Mouse (Mus musculus) Patski (cell line): ENCODE measurements around the gene Adam15. TPM values are rescaled to one million over a fixed set of nuclear protein-coding genes. Genes with fewer than 3 reads are reported as not detected.
A peak's percentile ranks its signal among the peaks of the same experiment; 100 is the strongest.

Experiments used
- ATAC-seq: fragments of 100-300 bp; one replicate; pipeline ENCODE4 v1.8.0; 2021
- CTCF ChIA-PET: fragments of 350-600 bp; sonication (Branson Sonifier 250); formaldehyde crosslinking; loops from one replicate; lab custom pipeline; 2022; ENCODE audit warnings: inconsistent platforms; lab: Charles Lee
- POLR2A ChIA-PET: fragments of 350-600 bp; sonication (Branson Sonifier 250); formaldehyde crosslinking; loops from one replicate; lab custom pipeline; 2022; ENCODE audit warnings: antibody characterized with exemption, inconsistent platforms; lab: Charles Lee
- DNase-seq: peaks from one replicate; pipeline ENCODE4 v3.0.0-alpha.2; 2011; ENCODE audit warnings: low read depth, low spot score
- H3K27me3 ChIP-seq: fragments of 371-371 bp; one replicate; pipeline ENCODE4 v1.5.1; 2021
- CTCF ChIP-seq: fragments of 100-300 bp; IDR thresholded peaks from one replicate; pipeline ENCODE4 v1.5.1; 2021
- in situ Hi-C: fragments of 300-500 bp; cut with MboI; formaldehyde crosslinking; loops from 3 replicates; pipeline ENCODE4 v1.11.1; 2018; ENCODE audit warnings: low pct_unique_long_range_greater_than_20kb, mixed read lengths
- polyA plus RNA-seq: library from polyadenylated mRNA; unstranded; gene quantifications from one replicate; pipeline ENCODE4 v1.2.3, GENCODE M21; 2021

Gene Adam15
- polyA plus RNA-seq, 1 experiment from 2014 or later: 226 TPM

GRCm38 (mm10) chr3:89332013-89332412 lies 17.8 kb downstream of the Adam15 start:
- ATAC-seq: no peak
- no peak for DNase-seq
- ChIA-PET POLR2A (no interaction called here), CTCF (interaction anchor here (1.3 to 1.5 kb wide), 2 partner anchors 22 kb away, joined by 3 read pairs; no protein-coding TSS in a partner anchor)
- TF ChIP-seq CTCF: no peak
- H3K27me3 ChIP-seq: no peaks in the 10 kb centered on the region
- in situ Hi-C loops: no loop called here

GRCm38 (mm10) chr3:89331561-89331960 lies 18.2 kb downstream of the Adam15 start:
- POLR2A ChIA-PET: no interaction called here
- ATAC-seq: no peak
- no peak for DNase-seq
- CTCF ChIA-PET: interaction anchor here (1.3 to 1.5 kb wide), 2 partner anchors 22 to 23 kb away, joined by 3 read pairs; no protein-coding TSS in a partner anchor
- no peak for TF ChIP-seq CTCF
- in situ Hi-C loops: no loop called here
- H3K27me3 ChIP-seq: no peaks in the 10 kb centered on the region

- no peak for TF ChIP-seq CTCF
- ATAC-seq (no peak), DNase-seq (no peak)
- POLR2A ChIA-PET: no interaction called here
- CTCF ChIA-PET: interaction anchor here (1.3 to 1.6 kb wide), 2 partner anchors 14 to 23 kb away, joined by 3 to 7 read pairs; no protein-coding TSS in a partner anchor
- peaks cover 2% of the 10 kb centered on the region for H3K27me3 ChIP-seq
- in situ Hi-C loops: no loop called here
Observed at GRCm38 (mm10) chr3:89330948-89331347, 18.8 kb downstream of the Adam15 start.

GRCm38 (mm10) chr3:89330346-89330745 lies 19.4 kb downstream of the Adam15 start:
- DNase-seq (no peak), ATAC-seq (no peak)
- no peak for TF ChIP-seq CTCF

GRCm38 (mm10) chr3:89328623-89329022 lies 21.2 kb downstream of the Adam15 start:
- H3K27me3 ChIP-seq: peaks cover 10% of the 10 kb centered on the region
- in situ Hi-C loops: no loop called here
- ATAC-seq (no peak), DNase-seq (no peak)
- ChIA-PET CTCF (interaction anchor here (0.9 to 1.2 kb wide), 2 partner anchors 11 to 98 kb away, joined by 3 to 4 read pairs; no protein-coding TSS in a partner anchor), POLR2A (interaction anchor here (0.6 kb wide), 2 partner anchors 17 to 20 kb away, joined by 3 to 5 read pairs; no protein-coding TSS in a partner anchor)
- no peak for TF ChIP-seq CTCF

More at GRCm38 (mm10) chr3:89330346-89330745, 19.4 kb downstream of the Adam15 start:
- CTCF ChIA-PET: interaction anchor here (1.4 to 1.6 kb wide), 2 partner anchors 13 to 22 kb away, joined by 4 to 7 read pairs; no protein-coding TSS in a partner anchor
- in situ Hi-C loops: no loop called here
- peaks cover 8% of the 10 kb centered on the region for H3K27me3 ChIP-seq
- POLR2A ChIA-PET: no interaction called here

- no peak for TF ChIP-seq CTCF
- peaks cover 10% of the 10 kb centered on the region for H3K27me3 ChIP-seq
- no peak for ATAC-seq
- in situ Hi-C loops: no loop called here
- ChIA-PET CTCF (interaction anchor here (0.9 to 1.0 kb wide), 2 partner anchors 12 to 19 kb away, joined by 3 read pairs; no protein-coding TSS in a partner anchor), POLR2A (interaction anchor here (0.6 to 1.6 kb wide), 3 partner anchors 9 to 153 kb away, joined by 3 to 5 read pairs (median 4); no protein-coding TSS in a partner anchor)
- DNase-seq: no peak
Observed at GRCm38 (mm10) chr3:89327371-89327870, 22.4 kb downstream of the Adam15 start.

GRCm38 (mm10) chr3:89325882-89326281 lies 23.9 kb downstream of the Adam15 start:
- in situ Hi-C loops: no loop called here
- peaks cover 13% of the 10 kb centered on the region for H3K27me3 ChIP-seq
- TF ChIP-seq CTCF: no peak
- POLR2A ChIA-PET: no interaction called here
- ATAC-seq: no peak
- CTCF ChIA-PET: interaction anchor here (1.5 kb wide), 1 partner anchor 11 kb away, joined by 6 read pairs; no protein-coding TSS in a partner anchor
- no peak for DNase-seq

GRCm38 (mm10) chr3:89322514-89323165 lies 27.2 kb downstream of the Adam15 start, which contains the start of gene Efna3:
Gene Efna3, minus strand, starts transcription at chr3:89322965.
- DNase-seq (no peak), ATAC-seq (peak; percentile 46)
- in situ Hi-C loops: no loop called here
- peaks cover 16% of the 10 kb centered on the region for H3K27me3 ChIP-seq
- no peak for TF ChIP-seq CTCF
- ChIA-PET CTCF (interaction anchor here (1.9 to 2.1 kb wide), 2 partner anchors 14 to 17 kb away, joined by 7 to 15 read pairs; no protein-coding TSS in a partner anchor), POLR2A (interaction anchor here (0.6 to 3.1 kb wide), 5 partner anchors 14 to 163 kb away, joined by 3 to 33 read pairs (median 4); partner anchors contain the start of gene Efna4)

GRCm38 (mm10) chr3:89322131-89322500 lies 27.7 kb downstream of the Adam15 start:
- no peak for TF ChIP-seq CTCF
- CTCF ChIA-PET: interaction anchor here (1.4 to 2.1 kb wide), 3 partner anchors 14 to 17 kb away, joined by 3 to 15 read pairs (median 7); no protein-coding TSS in a partner anchor
- POLR2A ChIA-PET: interaction anchor here (0.6 to 3.1 kb wide), 4 partner anchors 15 to 164 kb away, joined by 3 to 33 read pairs (median 4); partner anchors contain the start of gene Efna4
- ATAC-seq (no peak), DNase-seq (no peak)
- in situ Hi-C loops: no loop called here
- H3K27me3 ChIP-seq: peaks cover 16% of the 10 kb centered on the region
